Mouse (Mus musculus): Measurements from ENCODE around the gene Fggy.

GRCm38 (mm10) chr4:95915628-95916579 is 358.6 kb downstream of the Fggy start:
- no peak for TF ChIP-seq CTCF (IDR thresholded peaks at IDR 0.05; ENCODE audit: low read depth, low read length)
- no peak for TF ChIP-seq POLR2A (IDR thresholded peaks at IDR 0.05; ENCODE audit: insufficient read depth, low read length)

All from ES-Bruce4 (cell line).